Mouse (Mus musculus) liver, embryonic 18 days (tissue): Measurements from ENCODE around the gene Olfr613. TPM values are rescaled to one million over a fixed set of nuclear protein-coding genes. Genes with fewer than 3 reads are reported as not detected.

Experiments used
- polyA plus RNA-seq: library from polyadenylated mRNA; depleted of rRNA; stranded (reverse); fragments of >200 nt; gene quantifications from 2 replicates; pipeline ENCODE4 v1.2.3, GENCODE M21; 2012; rRNA removed

Olfr613 gene
- polyA plus RNA-seq = not detected in 2 replicates

GRCm38 (mm10) chr7:103547774-103548173 is at the start of gene Olfr613:
Gene Olfr613, plus strand, starts transcription at chr7:103548074.

GRCm38 (mm10) chr7:103512022-103512421 is 35.9 kb upstream of the Olfr613 start, which contains the start of gene Olfr610:
Gene Olfr610, minus strand, starts transcription at chr7:103512122.

GRCm38 (mm10) chr7:103520746-103521145 is 27.1 kb upstream of the Olfr613 start, which contains the start of gene Olfr611:
Gene Olfr611, minus strand, starts transcription at chr7:103520846.

GRCm38 (mm10) chr7:103542617-103543016 is 5.3 kb upstream of the Olfr613 start, which contains the start of gene Olfr612:
Gene Olfr612, minus strand, starts transcription at chr7:103542717.

GRCm38 (mm10) chr7:103555779-103556178 is 7.9 kb downstream of the Olfr613 start, which contains the start of gene Olfr615:
Gene Olfr615, plus strand, starts transcription at chr7:103556079.

GRCm38 (mm10) chr7:103569043-103569442 is 21.2 kb downstream of the Olfr613 start, which contains the start of gene Olfr616:
Gene Olfr616, minus strand, starts transcription at chr7:103569143.

GRCm38 (mm10) chr7:103572761-103573160 is 24.9 kb downstream of the Olfr613 start, which contains the start of gene Olfr617:
Gene Olfr617, plus strand, starts transcription at chr7:103573061.

GRCm38 (mm10) chr7:103589803-103590202 is 41.9 kb downstream of the Olfr613 start, which contains the start of gene Olfr618:
Gene Olfr618, plus strand, starts transcription at chr7:103590103.

GRCm38 (mm10) chr7:103600275-103600674 is 52.4 kb downstream of the Olfr613 start, which contains the start of gene Olfr619:
Gene Olfr619, plus strand, starts transcription at chr7:103600575.

Other genes starting within 250 kb of the Olfr613 start
- gene Olfr596, start 242.4 kb upstream of the Olfr613 start, polyA plus RNA-seq = not detected in 2 replicates
- not detected in 2 replicates for gene Olfr597, start 231.8 kb upstream of the Olfr613 start, polyA plus RNA-seq
- gene Olfr598, start 224.5 kb upstream of the Olfr613 start, polyA plus RNA-seq = not detected in 2 replicates
- not detected in 2 replicates for gene Olfr599, start 212.2 kb upstream of the Olfr613 start, polyA plus RNA-seq
- not detected in 2 replicates for gene Olfr600, start 198.4 kb upstream of the Olfr613 start, polyA plus RNA-seq
- not detected in 2 replicates for gene Olfr601, start 185.4 kb upstream of the Olfr613 start, polyA plus RNA-seq
- gene Olfr603, start 161.9 kb upstream of the Olfr613 start, polyA plus RNA-seq = not detected in 2 replicates
- not detected in 2 replicates for gene Usp17lc, start 133.0 kb upstream of the Olfr613 start, polyA plus RNA-seq
- gene Olfr605, start 102.6 kb upstream of the Olfr613 start, polyA plus RNA-seq = not detected in 2 replicates
- not detected in 2 replicates for gene Olfr606, start 99.0 kb upstream of the Olfr613 start, polyA plus RNA-seq
- not detected in 2 replicates for gene Olfr607, start 83.9 kb upstream of the Olfr613 start, polyA plus RNA-seq
- gene Olfr608, start 78.2 kb upstream of the Olfr613 start, polyA plus RNA-seq = not detected in 2 replicates
- gene Olfr609, start 50.0 kb upstream of the Olfr613 start, polyA plus RNA-seq = not detected in 2 replicates
- not detected in 2 replicates for gene Olfr610, start 36.0 kb upstream of the Olfr613 start, polyA plus RNA-seq
- not detected in 2 replicates for gene Olfr611, start 27.2 kb upstream of the Olfr613 start, polyA plus RNA-seq
- gene Olfr612, start 5.4 kb upstream of the Olfr613 start, polyA plus RNA-seq = not detected in 2 replicates
- not detected in 2 replicates for gene Olfr615, start 8.0 kb downstream of the Olfr613 start, polyA plus RNA-seq
- not detected in 2 replicates for gene Olfr616, start 21.1 kb downstream of the Olfr613 start, polyA plus RNA-seq
- gene Olfr617, start 25.0 kb downstream of the Olfr613 start, polyA plus RNA-seq = not detected in 2 replicates
- gene Olfr618, start 42.0 kb downstream of the Olfr613 start, polyA plus RNA-seq = not detected in 2 replicates
- not detected in 2 replicates for gene Olfr619, start 52.5 kb downstream of the Olfr613 start, polyA plus RNA-seq
- gene Olfr620, start 64.5 kb downstream of the Olfr613 start, polyA plus RNA-seq = not detected in 2 replicates
- 0.02 TPM in 1 of 2 replicates, not detected in the other for gene Olfr622, start 94.6 kb downstream of the Olfr613 start, polyA plus RNA-seq
- gene Olfr623, start 115.6 kb downstream of the Olfr613 start, polyA plus RNA-seq = not detected in 2 replicates
- 0.01 TPM in 2 replicates for gene Olfr624, start 123.1 kb downstream of the Olfr613 start, polyA plus RNA-seq
- gene Olfr625-ps1, start 134.6 kb downstream of the Olfr613 start, polyA plus RNA-seq = not detected in 2 replicates
- gene Olfr243, start 166.6 kb downstream of the Olfr613 start, polyA plus RNA-seq = not detected in 2 replicates
- not detected in 2 replicates for gene Olfr628, start 182.3 kb downstream of the Olfr613 start, polyA plus RNA-seq
- 0.03 and 0.10 TPM in 2 replicates for gene Olfr629, start 196.9 kb downstream of the Olfr613 start, polyA plus RNA-seq
- gene Olfr630, start 209.3 kb downstream of the Olfr613 start, polyA plus RNA-seq = 0.01 and 0.02 TPM in 2 replicates
- 0.03 TPM in 1 of 2 replicates, not detected in the other for gene Olfr69, start 223.5 kb downstream of the Olfr613 start, polyA plus RNA-seq
- gene Olfr68, start 231.6 kb downstream of the Olfr613 start, polyA plus RNA-seq = 0.04 and 0.08 TPM in 2 replicates
- gene Olfr67, start 243.7 kb downstream of the Olfr613 start, polyA plus RNA-seq = 0.01 TPM in 2 replicates